Mouse (Mus musculus): ENCODE data around the gene Wnt5b. TPM values are rescaled to one million over a fixed set of nuclear protein-coding genes. Genes with fewer than 3 reads are reported as not detected.
"Not testable (repeated sequence)": the region's sequence is repeated elsewhere in the genome, so short reads cannot be mapped to it uniquely, and the experiment has no call there.

Wnt5b gene
- polyA plus RNA-seq, 1 experiment from 2014 or later: 8.9 TPM

GRCm38 (mm10) chr6:119451981-119452499, 92.1 kb downstream of the Wnt5b start:
- peak; percentile 49; the same call in 1 of the 2 replicates for ATAC-seq (ENCODE audit: insufficient number of reproducible peaks, low FRiP score)

GRCm38 (mm10) chr6:119450965-119451943, 92.9 kb downstream of the Wnt5b start:
- ATAC-seq (ENCODE audit: insufficient number of reproducible peaks, low FRiP score): no peak
- H3K27ac ChIP-seq (ENCODE audit: poor library complexity, severe bottlenecking): no peak overlapping the region
- H3K9ac ChIP-seq: no peak overlapping the region; the same call in 1 of the 2 replicates

More at GRCm38 (mm10) chr6:119451981-119452499, 92.1 kb downstream of the Wnt5b start:
- H3K9ac ChIP-seq: peak overlapping the region; percentile 56
- H3K36me3 ChIP-seq: no peaks in the 10 kb centered on the region
- H3K4me1 ChIP-seq (replicated peaks): peaks cover 20% of the 10 kb centered on the region
- peak overlapping the region; percentile 66 for H3K27ac ChIP-seq (ENCODE audit: poor library complexity, severe bottlenecking)
- 0% methylated on average over 15 of the region's 15 CpGs for WGBS
- H3K27me3 ChIP-seq (replicated peaks): no peaks in the 10 kb centered on the region
- no peaks in the 10 kb centered on the region for H3K9me3 ChIP-seq (replicated peaks)
- H3K4me2 ChIP-seq: peak overlapping the region; percentile 84
- peak overlapping the region; percentile 46 for H3K4me3 ChIP-seq

GRCm38 (mm10) chr6:119449060-119449499, 95.1 kb downstream of the Wnt5b start:
- Histone ChIP-seq H3K4me2 (peak overlapping the region; percentile 75), H3K4me1 (replicated peaks) (peaks cover 16% of the 10 kb centered on the region), H3K9ac (peak overlapping the region; percentile 43), H3K4me3 (peak overlapping the region; percentile 48), H3K27me3 (replicated peaks) (no peaks in the 10 kb centered on the region), H3K9me3 (replicated peaks) (no peaks in the 10 kb centered on the region), H3K36me3 (no peaks in the 10 kb centered on the region), H3K27ac (ENCODE audit: poor library complexity, severe bottlenecking) (no peak overlapping the region)
- 5% methylated on average over 19 of the region's 23 CpGs for WGBS
- ATAC-seq (ENCODE audit: insufficient number of reproducible peaks, low FRiP score): 0 out of 2 replicates have a peak, but pooled peaks have one; percentile 60

More at GRCm38 (mm10) chr6:119450965-119451943, 92.9 kb downstream of the Wnt5b start:
- peaks cover 20% of the 10 kb centered on the region for H3K4me1 ChIP-seq (replicated peaks)
- H3K36me3 ChIP-seq: no peaks in the 10 kb centered on the region
- H3K9me3 ChIP-seq (replicated peaks): no peaks in the 10 kb centered on the region
- no peaks in the 10 kb centered on the region for H3K27me3 ChIP-seq (replicated peaks)
- peak overlapping the region; percentile 84 for H3K4me2 ChIP-seq
- H3K4me3 ChIP-seq: peak overlapping the region; percentile 46
- 38% methylated on average over 14 of the region's 14 CpGs for whole genome bisulfite sequencing

- no peak overlapping the region for H3K27ac ChIP-seq (ENCODE audit: poor library complexity, severe bottlenecking)
- H3K4me2 ChIP-seq: peak overlapping the region; percentile 75
- H3K9ac ChIP-seq: peak overlapping the region; percentile 43
- H3K27me3 ChIP-seq (replicated peaks): no peaks in the 10 kb centered on the region
- H3K36me3 ChIP-seq: no peaks in the 10 kb centered on the region
- peaks cover 22% of the 10 kb centered on the region for H3K4me1 ChIP-seq (replicated peaks)
- no peaks in the 10 kb centered on the region for H3K9me3 ChIP-seq (replicated peaks)
- 7% methylated on average over 18 of the region's 18 CpGs for WGBS
- peak overlapping the region; percentile 48 for H3K4me3 ChIP-seq
- no peak for ATAC-seq (ENCODE audit: insufficient number of reproducible peaks, low FRiP score)
Measured at GRCm38 (mm10) chr6:119448321-119449059, 95.7 kb downstream of the Wnt5b start.

GRCm38 (mm10) chr6:119445671-119446607, 98.2 kb downstream of the Wnt5b start:
- Histone ChIP-seq H3K9me3 (replicated peaks) (no peaks in the 10 kb centered on the region), H3K27me3 (replicated peaks) (no peaks in the 10 kb centered on the region), H3K27ac (ENCODE audit: poor library complexity, severe bottlenecking) (no peak overlapping the region), H3K4me3 (no peak overlapping the region), H3K4me1 (replicated peaks) (peaks cover 17% of the 10 kb centered on the region), H3K36me3 (no peaks in the 10 kb centered on the region), H3K9ac (no peak overlapping the region), H3K4me2 (no peak overlapping the region)
- WGBS: 54% methylated on average over 11 of the region's 11 CpGs
- ATAC-seq (ENCODE audit: insufficient number of reproducible peaks, low FRiP score): no peak

- Histone ChIP-seq H3K36me3 (no peaks in the 10 kb centered on the region), H3K27me3 (replicated peaks) (no peaks in the 10 kb centered on the region), H3K9ac (no peak overlapping the region), H3K9me3 (replicated peaks) (no peaks in the 10 kb centered on the region), H3K27ac (ENCODE audit: poor library complexity, severe bottlenecking) (no peak overlapping the region; the same call in 1 of the 2 replicates), H3K4me3 (no peak overlapping the region), H3K4me2 (peak overlapping the region; percentile 56), H3K4me1 (replicated peaks) (peaks cover 15% of the 10 kb centered on the region)
- ATAC-seq (ENCODE audit: insufficient number of reproducible peaks, low FRiP score): 0 out of 2 replicates have a peak, but pooled peaks have one; percentile 30
- WGBS: 38% methylated on average over 12 of the region's 12 CpGs
Measured at GRCm38 (mm10) chr6:119443742-119444645, 100.2 kb downstream of the Wnt5b start.

GRCm38 (mm10) chr6:119442729-119443128, 101.4 kb downstream of the Wnt5b start:
- H3K27me3 ChIP-seq (replicated peaks); H3K9ac ChIP-seq; ATAC-seq (ENCODE audit: insufficient number of reproducible peaks, low FRiP score); H3K27ac ChIP-seq (ENCODE audit: poor library complexity, severe bottlenecking); H3K4me2 ChIP-seq; H3K36me3 ChIP-seq; H3K9me3 ChIP-seq (replicated peaks); H3K4me3 ChIP-seq: not testable (repeated sequence)
- WGBS: 73% methylated on average over 5 of the region's 5 CpGs
- peaks cover 22% of the 10 kb centered on the region for H3K4me1 ChIP-seq (replicated peaks)

- Histone ChIP-seq H3K4me1 (replicated peaks) (peaks cover 17% of the 10 kb centered on the region), H3K9ac (peak overlapping the region; percentile 35; the same call in 1 of the 2 replicates), H3K27ac (ENCODE audit: poor library complexity, severe bottlenecking) (no peak overlapping the region), H3K4me2 (no peak overlapping the region), H3K9me3 (replicated peaks) (no peaks in the 10 kb centered on the region), H3K4me3 (no peak overlapping the region), H3K36me3 (no peaks in the 10 kb centered on the region; the same call in 1 of the 2 replicates), H3K27me3 (replicated peaks) (no peaks in the 10 kb centered on the region)
- 43% methylated on average over 8 of the region's 8 CpGs for WGBS
- ATAC-seq (ENCODE audit: insufficient number of reproducible peaks, low FRiP score): peak; percentile 58; the same call in 1 of the 2 replicates
Measured at GRCm38 (mm10) chr6:119437894-119438761, 106.0 kb downstream of the Wnt5b start.

GRCm38 (mm10) chr6:119434394-119434793, 109.8 kb downstream of the Wnt5b start:
- H3K9me3 ChIP-seq (replicated peaks): no peaks in the 10 kb centered on the region
- peaks cover 21% of the 10 kb centered on the region for H3K4me1 ChIP-seq (replicated peaks)
- no peaks in the 10 kb centered on the region; the same call in 1 of the 2 replicates for H3K36me3 ChIP-seq
- H3K27ac ChIP-seq (ENCODE audit: poor library complexity, severe bottlenecking): no peak overlapping the region
- WGBS: 77% methylated on average over 4 of the region's 4 CpGs
- no peaks in the 10 kb centered on the region for H3K27me3 ChIP-seq (replicated peaks)
- H3K4me3 ChIP-seq: no peak overlapping the region
- ATAC-seq (ENCODE audit: insufficient number of reproducible peaks, low FRiP score): no peak
- no peak overlapping the region for H3K4me2 ChIP-seq
- no peak overlapping the region for H3K9ac ChIP-seq
